Mouse (Mus musculus) midbrain, embryonic 11.5 days (tissue): ENCODE data around the gene Spata7. TPM values are rescaled to one million over a fixed set of nuclear protein-coding genes. Genes with fewer than 3 reads are reported as not detected.
"Not testable (repeated sequence)": the region's sequence is repeated elsewhere in the genome, so short reads cannot be mapped to it uniquely, and the experiment has no call there.

Experiments used
- ATAC-seq: fragments of 200-750 bp; cut with Nextera tagmentation; 2 replicates; pipeline ENCODE4 v1.8.0; 2017; ENCODE audit warnings: moderate TSS enrichment, moderate library complexity; ENCODE audit not compliant: low FRiP score
- DNase-seq: peaks from one replicate; pipeline ENCODE4 v3.0.0; 2015; ENCODE audit warnings: low spot score; ENCODE audit errors: missing footprints
- H3K27ac ChIP-seq: fragments of 300-500 bp; sonication (generic); 2 replicates; pipeline ENCODE4 v1.5.1; 2014; ENCODE audit warnings: low read depth, low read length
- H3K27me3 ChIP-seq: fragments of 300-500 bp; sonication (generic); 2 replicates; pipeline ENCODE4 v1.6.1; 2014; ENCODE audit warnings: mild to moderate bottlenecking, low read length, moderate library complexity, mixed read lengths; ENCODE audit not compliant: control insufficient read depth, insufficient read depth
- H3K36me3 ChIP-seq: fragments of 300-500 bp; sonication (generic); 2 replicates; pipeline ENCODE4 v1.6.1; 2014; ENCODE audit warnings: mild to moderate bottlenecking, low read length, moderate library complexity, mixed read lengths; ENCODE audit not compliant: control insufficient read depth, insufficient read depth
- H3K4me1 ChIP-seq: fragments of 300-500 bp; sonication (generic); 2 replicates; pipeline ENCODE4 v1.6.1; 2014; ENCODE audit warnings: low read length; ENCODE audit not compliant: control insufficient read depth, insufficient read depth
- H3K4me2 ChIP-seq: fragments of 300-500 bp; sonication (generic); 2 replicates; pipeline ENCODE4 v1.6.1; 2014; ENCODE audit warnings: mild to moderate bottlenecking, moderate library complexity
- H3K4me3 ChIP-seq: fragments of 300-500 bp; sonication (generic); 2 replicates; pipeline ENCODE4 v1.5.1; 2014; ENCODE audit warnings: low read depth, low read length
- H3K9ac ChIP-seq: fragments of 300-500 bp; sonication (generic); 2 replicates; pipeline ENCODE4 v1.6.1; 2014; ENCODE audit warnings: low read length
- H3K9me3 ChIP-seq: fragments of 300-500 bp; sonication (generic); 2 replicates; pipeline ENCODE4 v1.6.1; 2016; ENCODE audit warnings: low read length; ENCODE audit not compliant: control insufficient read depth
- WGBS: fragments of 180-500 bp; shearing (Covaris S2); extraction: QIAGEN DNeasy Blood & Tissue Kit; methylation state at CpG from one replicate; pipeline ENCODE4 v1.1.7; 2014; 5-methylcytosine and 5-hydroxymethylcytosine counted together
- polyA plus RNA-seq: library from polyadenylated mRNA; unstranded; fragments of >200 nt; fragmentation: Nextera tagmentation; extraction: Ambion mirVana; gene quantifications from 2 replicates; pipeline ENCODE4 v1.2.1, GENCODE M21; 2014

Spata7 gene
- polyA plus RNA-seq, 1 experiment from 2014 or later = 21.8 TPM

- Histone ChIP-seq H3K4me2 (no peak overlapping the region), H3K27me3 (no peaks in the 10 kb centered on the region), H3K4me1 (no peaks in the 10 kb centered on the region; the same call in 1 of the 2 replicates), H3K9me3 (no peaks in the 10 kb centered on the region), H3K4me3 (no peak overlapping the region), H3K9ac (no peak overlapping the region), H3K27ac (no peak overlapping the region), H3K36me3 (no peaks in the 10 kb centered on the region)
- ATAC-seq (no peak), DNase-seq (no peak)
- 83% methylated on average over 3 of the region's 3 CpGs for WGBS
Measured at GRCm38 (mm10) chr12:98614910-98615508, 12.9 kb upstream of the Spata7 start.

GRCm38 (mm10) chr12:98615746-98616145 is 12.2 kb upstream of the Spata7 start:
- ATAC-seq = no peak
- Histone ChIP-seq H3K9me3 (no peaks in the 10 kb centered on the region), H3K36me3 (no peaks in the 10 kb centered on the region), H3K4me3 (no peak overlapping the region), H3K4me1 (no peaks in the 10 kb centered on the region; the same call in 1 of the 2 replicates), H3K27ac (no peak overlapping the region), H3K4me2 (no peak overlapping the region), H3K27me3 (no peaks in the 10 kb centered on the region), H3K9ac (no peak overlapping the region)
- no peak for DNase-seq
- WGBS = 74% methylated on average over 5 of the region's 5 CpGs

GRCm38 (mm10) chr12:98619496-98619895 is 8.5 kb upstream of the Spata7 start:
- Histone ChIP-seq H3K4me2 (no peak overlapping the region), H3K4me3 (no peak overlapping the region), H3K9me3 (no peaks in the 10 kb centered on the region), H3K9ac (no peak overlapping the region), H3K27ac (no peak overlapping the region), H3K36me3 (no peaks in the 10 kb centered on the region), H3K27me3 (no peaks in the 10 kb centered on the region), H3K4me1 (no peaks in the 10 kb centered on the region; the same call in 1 of the 2 replicates)
- ATAC-seq (no peak), DNase-seq (no peak)
- WGBS = 76% methylated on average over 2 of the region's 2 CpGs

- H3K4me2 ChIP-seq, H3K4me3 ChIP-seq, H3K9me3 ChIP-seq, H3K27ac ChIP-seq, H3K4me1 ChIP-seq, H3K36me3 ChIP-seq, H3K9ac ChIP-seq, H3K27me3 ChIP-seq: not testable (repeated sequence)
- WGBS = 39% methylated on average over 6 of the region's 6 CpGs
- 0 out of 2 replicates have a peak, but pooled peaks have one; percentile 30 for ATAC-seq
- peak; percentile 84 for DNase-seq
Measured at GRCm38 (mm10) chr12:98620922-98621321, 7.0 kb upstream of the Spata7 start.

GRCm38 (mm10) chr12:98623266-98623665 is 4.7 kb upstream of the Spata7 start:
- H3K4me2 ChIP-seq, H3K27ac ChIP-seq, H3K36me3 ChIP-seq, H3K4me1 ChIP-seq, H3K9ac ChIP-seq, ATAC-seq, DNase-seq, H3K27me3 ChIP-seq, H3K4me3 ChIP-seq, H3K9me3 ChIP-seq: not testable (repeated sequence)
- 88% methylated on average over 10 of the region's 10 CpGs for WGBS

- Histone ChIP-seq H3K27ac (no peak overlapping the region), H3K9ac (peak overlapping the region; percentile 75), H3K9me3 (no peaks in the 10 kb centered on the region), H3K4me2 (peak overlapping the region; percentile 61), H3K27me3 (no peaks in the 10 kb centered on the region), H3K36me3 (no peaks in the 10 kb centered on the region), H3K4me1 (no peaks in the 10 kb centered on the region), H3K4me3 (peak overlapping the region; percentile 77)
- DNase-seq (no peak), ATAC-seq (peak; percentile 91)
- 3% methylated on average over 16 of the region's 16 CpGs for WGBS
Measured at GRCm38 (mm10) chr12:98628260-98628970, 458 bp downstream of the Spata7 start.

GRCm38 (mm10) chr12:98644852-98645251 is 16.9 kb downstream of the Spata7 start:
- Histone ChIP-seq H3K4me3 (no peak overlapping the region), H3K4me2 (no peak overlapping the region), H3K9ac (no peak overlapping the region), H3K27ac (no peak overlapping the region), H3K9me3 (no peaks in the 10 kb centered on the region), H3K4me1 (no peaks in the 10 kb centered on the region), H3K27me3 (no peaks in the 10 kb centered on the region), H3K36me3 (no peaks in the 10 kb centered on the region)
- ATAC-seq (no peak), DNase-seq (no peak)

- Histone ChIP-seq H3K27me3 (no peaks in the 10 kb centered on the region), H3K4me2 (no peak overlapping the region), H3K27ac (no peak overlapping the region), H3K4me1 (no peaks in the 10 kb centered on the region), H3K36me3 (no peaks in the 10 kb centered on the region), H3K9me3 (no peaks in the 10 kb centered on the region), H3K4me3 (no peak overlapping the region), H3K9ac (no peak overlapping the region)
- WGBS = 77% methylated on average over 2 of the region's 2 CpGs
- no peak for DNase-seq
- ATAC-seq = no peak
Measured at GRCm38 (mm10) chr12:98656873-98657272, 28.9 kb downstream of the Spata7 start.

- DNase-seq (peak; percentile 31), ATAC-seq (no peak)
- Histone ChIP-seq H3K36me3 (0 out of 2 replicates have a peak, but pooled peaks cover 2% of the 10 kb centered on the region), H3K9me3 (no peaks in the 10 kb centered on the region), H3K27ac (no peak overlapping the region), H3K4me3 (no peak overlapping the region), H3K4me1 (no peaks in the 10 kb centered on the region), H3K27me3 (no peaks in the 10 kb centered on the region), H3K9ac (no peak overlapping the region), H3K4me2 (no peak overlapping the region)
- WGBS = 94% methylated on average over 7 of the region's 7 CpGs
Measured at GRCm38 (mm10) chr12:98662617-98663016, 34.7 kb downstream of the Spata7 start.
